Mouse (Mus musculus): ENCODE data around the gene Nrip1. TPM values are rescaled to one million over a fixed set of nuclear protein-coding genes. Genes with fewer than 3 reads are reported as not detected.

Nrip1 gene
- polyA plus RNA-seq, 1 experiment, result not detected

DNA sequence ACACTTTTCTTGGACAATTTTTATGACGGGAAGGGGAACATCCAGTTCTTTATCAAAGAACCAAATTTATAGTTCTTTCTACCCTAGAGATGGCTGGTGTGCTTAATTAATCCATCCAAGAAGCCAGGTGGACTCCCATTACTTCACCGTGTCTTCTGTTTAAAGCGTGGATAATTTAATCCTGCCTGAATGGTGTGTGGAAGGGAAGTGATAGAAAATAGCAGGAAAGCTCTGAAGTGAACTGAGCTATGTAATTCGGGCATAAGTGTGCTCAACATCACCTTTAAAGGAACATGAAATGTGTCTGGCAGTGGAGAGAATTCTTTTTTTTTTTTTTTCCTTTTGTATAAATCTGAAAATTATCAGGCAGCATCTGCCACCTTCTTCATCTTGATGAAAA is 12.4 kb upstream of the Nrip1 start:
- Histone ChIP-seq H3K4me3 (ENCODE audit: insufficient read depth, low read depth, low read length) (no peak overlapping the region), H3K27ac (ENCODE audit: insufficient read depth, low read depth, low read length) (no peak overlapping the region), H3K4me1 (ENCODE audit: control insufficient read depth, insufficient read depth, low read length) (no peaks in the 10 kb centered on the region)
- TF ChIP-seq POLR2A (IDR thresholded peaks at IDR 0.05; ENCODE audit: insufficient read depth, low read depth, low read length), result no peak
- 75% methylated on average over 4 of the region's 4 CpGs for WGBS

DNA sequence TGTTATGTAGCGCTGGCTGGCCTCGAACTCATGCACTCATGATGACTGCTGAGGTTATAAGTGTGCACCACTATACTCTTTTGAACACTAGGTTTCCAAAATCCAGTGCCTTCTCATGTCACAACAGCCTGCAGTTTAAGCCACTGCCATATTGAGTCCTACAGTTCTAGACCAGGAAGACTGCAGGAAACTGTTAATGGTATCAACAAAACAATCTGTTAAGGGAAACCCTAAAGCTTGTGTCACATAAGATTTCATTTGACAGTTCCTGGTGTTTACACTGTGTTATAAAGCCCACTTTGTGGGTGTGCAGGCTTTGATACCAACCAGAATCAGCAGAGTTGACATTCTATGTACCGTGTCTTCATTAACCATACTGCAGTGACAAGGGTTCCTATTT is 3.6 kb upstream of the Nrip1 start:
- H3K4me1 ChIP-seq (ENCODE audit: control insufficient read depth, insufficient read depth, low read length), result no peaks in the 10 kb centered on the region
- WGBS, result 96% methylated on average over 3 of the region's 3 CpGs
- TF ChIP-seq CTCF (IDR thresholded peaks at IDR 0.05; ENCODE audit: insufficient read depth, low read depth, low read length) (no peak), POLR2A (IDR thresholded peaks at IDR 0.05; ENCODE audit: insufficient read depth, low read depth, low read length) (no peak)
- H3K27ac ChIP-seq (ENCODE audit: insufficient read depth, low read depth, low read length), result no peak overlapping the region
- H3K4me3 ChIP-seq (ENCODE audit: insufficient read depth, low read depth, low read length), result no peak overlapping the region

DNA sequence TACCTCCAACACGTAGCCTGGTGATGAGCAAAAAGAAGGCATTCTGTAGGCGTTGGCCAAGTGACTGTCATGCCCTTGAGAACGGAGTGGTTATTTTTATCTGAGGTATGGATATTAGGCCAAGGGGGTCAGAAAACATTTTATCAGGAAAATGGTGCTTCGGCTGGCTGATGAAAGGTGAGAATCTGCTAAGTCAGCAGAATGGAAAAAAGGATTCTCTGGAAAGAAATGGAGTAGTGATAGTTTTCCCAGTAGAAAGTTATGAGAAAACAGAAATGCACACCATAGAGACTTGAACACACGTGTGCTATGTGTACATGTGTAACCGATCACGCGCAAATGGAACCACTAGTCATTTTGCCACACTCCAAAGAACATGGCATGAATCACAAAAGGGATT is 3.0 kb upstream of the Nrip1 start:
- no peak overlapping the region for H3K27ac ChIP-seq (ENCODE audit: insufficient read depth, low read depth, low read length)
- H3K4me3 ChIP-seq (ENCODE audit: insufficient read depth, low read depth, low read length), result no peak overlapping the region
- WGBS, result 97% methylated on average over 8 of the region's 8 CpGs
- TF ChIP-seq CTCF (IDR thresholded peaks at IDR 0.05; ENCODE audit: insufficient read depth, low read depth, low read length) (no peak), POLR2A (IDR thresholded peaks at IDR 0.05; ENCODE audit: insufficient read depth, low read depth, low read length) (no peak)
- H3K4me1 ChIP-seq (ENCODE audit: control insufficient read depth, insufficient read depth, low read length), result no peaks in the 10 kb centered on the region

DNA sequence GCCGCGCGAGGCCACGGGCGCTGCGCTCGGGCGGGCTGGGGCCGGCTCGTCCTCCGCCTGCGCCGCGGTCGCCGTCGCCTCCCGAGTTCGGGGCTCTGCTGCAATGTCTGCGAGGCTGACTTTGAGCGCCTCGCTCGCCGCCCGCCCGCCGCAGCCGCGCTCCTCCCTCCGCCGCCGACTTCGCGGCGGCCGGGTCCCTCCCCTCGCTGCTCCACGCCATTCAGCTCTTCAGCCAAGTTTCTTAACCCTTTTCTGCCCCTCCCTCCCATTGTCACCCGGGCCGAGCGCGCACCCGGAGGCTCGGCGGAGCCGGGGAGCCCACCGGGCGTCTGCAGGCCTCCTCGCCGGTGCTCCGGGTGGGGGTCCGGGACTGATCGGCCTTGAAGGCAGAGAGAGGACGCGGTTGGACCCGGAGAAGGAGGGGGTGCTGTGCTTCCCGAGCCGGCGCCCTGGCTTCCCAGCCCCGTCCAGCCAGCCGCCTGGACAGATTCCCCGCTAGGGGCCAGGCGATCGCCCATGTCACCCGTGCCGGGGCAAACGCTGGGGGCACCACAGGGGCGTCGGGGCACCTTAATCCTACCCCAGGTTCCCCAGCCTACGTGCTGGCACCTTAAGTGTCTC is 576 bp downstream of the Nrip1 start:
- peak overlapping the region; percentile 93 for H3K4me3 ChIP-seq (ENCODE audit: insufficient read depth, low read depth, low read length)
- H3K27ac ChIP-seq (ENCODE audit: insufficient read depth, low read depth, low read length), result peak overlapping the region; percentile 80
- H3K4me1 ChIP-seq (ENCODE audit: control insufficient read depth, insufficient read depth, low read length), result 0 out of 2 replicates have a peak, but pooled peaks cover 2% of the 10 kb centered on the region
- TF ChIP-seq POLR2A (IDR thresholded peaks at IDR 0.05; ENCODE audit: insufficient read depth, low read depth, low read length) (peak; percentile 70), CTCF (IDR thresholded peaks at IDR 0.05; ENCODE audit: insufficient read depth, low read depth, low read length) (peak; percentile 48; the same call in 1 of the 2 replicates)
- WGBS, result under 1% methylated on average over 68 of the region's 70 CpGs

DNA sequence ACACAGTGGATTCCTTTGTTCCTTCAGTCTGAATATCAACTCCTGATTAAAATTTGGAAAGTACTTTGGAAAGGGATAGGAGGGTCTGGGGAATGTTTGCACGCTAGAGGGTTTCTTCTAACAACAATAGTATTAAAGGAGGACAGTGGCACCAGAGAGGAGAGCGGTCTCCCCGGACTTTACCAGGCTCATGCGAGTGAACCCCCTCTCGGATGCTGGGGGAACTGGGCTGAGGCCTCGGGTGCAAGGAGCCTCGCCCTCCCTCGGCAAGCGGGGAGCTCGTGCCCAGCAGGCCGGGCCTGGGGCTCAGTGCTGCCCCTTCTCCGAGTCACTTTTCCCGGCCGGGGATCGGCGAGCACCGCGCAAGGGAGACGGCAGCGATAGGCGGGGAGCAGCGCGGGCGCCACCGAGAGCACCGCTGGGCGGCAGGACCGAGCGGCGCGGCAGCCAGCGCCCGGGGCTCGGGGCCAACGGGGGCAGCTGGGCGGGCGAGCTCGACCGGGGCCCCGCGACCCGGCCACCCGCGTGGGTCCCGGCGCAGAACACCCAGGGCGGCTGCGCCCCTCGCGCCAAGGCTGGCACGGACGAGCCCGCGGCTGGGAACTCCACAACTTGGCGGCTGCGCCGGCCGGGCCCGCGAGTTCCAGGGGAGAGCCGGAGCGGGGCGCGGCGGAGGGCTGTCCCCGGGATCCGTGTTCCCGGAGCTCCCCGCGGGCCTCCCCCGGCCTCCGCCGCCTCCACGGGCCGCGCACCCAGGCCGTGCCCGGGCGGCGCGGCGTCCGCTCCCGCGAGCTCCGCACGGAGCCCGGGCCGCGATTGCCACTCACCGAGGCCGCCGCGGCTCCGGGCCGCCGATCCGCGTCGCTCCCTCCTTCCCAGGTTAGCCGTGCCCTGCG is 1.3 kb downstream of the Nrip1 start:
- TF ChIP-seq CTCF (IDR thresholded peaks at IDR 0.05; ENCODE audit: insufficient read depth, low read depth, low read length), result peak; percentile 35; the same call in 1 of the 2 replicates
- TF ChIP-seq POLR2A (IDR thresholded peaks at IDR 0.05; ENCODE audit: insufficient read depth, low read depth, low read length), result no peak
- peak overlapping the region; percentile 80 for H3K27ac ChIP-seq (ENCODE audit: insufficient read depth, low read depth, low read length)
- H3K4me1 ChIP-seq (ENCODE audit: control insufficient read depth, insufficient read depth, low read length), result peaks cover 7% of the 10 kb centered on the region; the same call in 1 of the 2 replicates
- WGBS, result 1% methylated on average over 100 of the region's 102 CpGs
- H3K4me3 ChIP-seq (ENCODE audit: insufficient read depth, low read depth, low read length), result peak overlapping the region; percentile 93

DNA sequence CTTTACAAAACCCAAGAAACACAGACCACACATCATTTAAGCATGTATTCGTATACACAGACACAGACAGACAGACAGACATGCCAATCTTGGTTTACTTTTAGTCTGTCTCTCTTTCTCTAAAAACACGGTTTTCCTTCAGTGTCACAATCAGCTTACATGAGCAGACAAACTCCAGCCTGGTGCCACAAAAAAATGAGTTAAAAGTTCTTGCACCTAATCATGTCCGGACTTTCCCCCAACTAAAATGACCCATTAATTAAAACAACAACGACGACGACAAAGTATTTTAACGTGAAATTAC is 2.1 kb downstream of the Nrip1 start:
- Histone ChIP-seq H3K27ac (ENCODE audit: insufficient read depth, low read depth, low read length) (no peak overlapping the region), H3K4me3 (ENCODE audit: insufficient read depth, low read depth, low read length) (no peak overlapping the region), H3K4me1 (ENCODE audit: control insufficient read depth, insufficient read depth, low read length) (peaks cover 11% of the 10 kb centered on the region; the same call in 1 of the 2 replicates)
- 3% methylated on average over 7 of the region's 7 CpGs for WGBS
- TF ChIP-seq CTCF (IDR thresholded peaks at IDR 0.05; ENCODE audit: insufficient read depth, low read depth, low read length), result no peak
- no peak for TF ChIP-seq POLR2A (IDR thresholded peaks at IDR 0.05; ENCODE audit: insufficient read depth, low read depth, low read length)

DNA sequence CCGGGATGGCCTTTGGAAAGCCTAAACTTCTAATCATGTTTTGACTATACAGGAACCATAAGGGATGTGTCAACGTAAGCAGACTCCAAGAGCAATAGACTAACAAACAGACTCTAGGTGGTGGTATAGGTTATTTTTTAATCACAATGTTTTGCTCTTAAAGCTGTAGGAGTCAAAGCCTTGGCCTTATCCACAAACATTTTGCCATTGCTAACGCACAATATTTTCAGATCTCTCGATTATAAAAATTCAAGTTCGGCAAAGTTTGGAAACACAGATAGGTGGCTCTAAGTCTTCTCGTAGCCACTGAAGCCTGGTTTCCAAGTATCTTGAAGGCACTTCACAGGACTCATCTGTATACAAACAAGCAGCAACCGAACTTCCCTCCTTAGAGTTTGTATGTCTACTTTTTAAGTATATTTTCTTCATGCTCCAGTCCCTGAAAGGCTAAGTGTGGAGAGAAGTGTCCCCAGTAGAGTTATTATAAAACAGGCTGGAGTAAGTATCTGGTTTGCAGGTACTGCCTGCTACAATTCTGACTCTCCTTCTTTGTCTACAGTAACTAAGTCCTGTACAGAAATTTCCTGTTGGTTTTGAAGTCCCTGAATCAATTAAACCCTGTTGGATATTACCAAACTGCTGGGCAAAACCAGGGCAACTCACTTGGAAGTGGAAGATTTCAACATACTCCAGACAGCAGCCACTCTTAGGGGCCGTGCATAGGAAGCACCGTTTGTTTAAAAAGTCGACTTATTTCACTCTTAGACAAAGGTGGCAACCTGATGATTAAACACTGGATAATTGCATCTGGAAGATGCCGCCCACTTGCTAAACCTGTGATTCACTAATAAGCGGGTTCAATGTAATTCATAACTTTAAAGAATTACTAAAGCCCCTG is 2.7 kb downstream of the Nrip1 start:
- Histone ChIP-seq H3K4me1 (ENCODE audit: control insufficient read depth, insufficient read depth, low read length) (peaks cover 11% of the 10 kb centered on the region; the same call in 1 of the 2 replicates), H3K27ac (ENCODE audit: insufficient read depth, low read depth, low read length) (no peak overlapping the region), H3K4me3 (ENCODE audit: insufficient read depth, low read depth, low read length) (no peak overlapping the region)
- TF ChIP-seq CTCF (IDR thresholded peaks at IDR 0.05; ENCODE audit: insufficient read depth, low read depth, low read length), result no peak
- TF ChIP-seq POLR2A (IDR thresholded peaks at IDR 0.05; ENCODE audit: insufficient read depth, low read depth, low read length), result no peak
- WGBS, result 28% methylated on average over 12 of the region's 12 CpGs

DNA sequence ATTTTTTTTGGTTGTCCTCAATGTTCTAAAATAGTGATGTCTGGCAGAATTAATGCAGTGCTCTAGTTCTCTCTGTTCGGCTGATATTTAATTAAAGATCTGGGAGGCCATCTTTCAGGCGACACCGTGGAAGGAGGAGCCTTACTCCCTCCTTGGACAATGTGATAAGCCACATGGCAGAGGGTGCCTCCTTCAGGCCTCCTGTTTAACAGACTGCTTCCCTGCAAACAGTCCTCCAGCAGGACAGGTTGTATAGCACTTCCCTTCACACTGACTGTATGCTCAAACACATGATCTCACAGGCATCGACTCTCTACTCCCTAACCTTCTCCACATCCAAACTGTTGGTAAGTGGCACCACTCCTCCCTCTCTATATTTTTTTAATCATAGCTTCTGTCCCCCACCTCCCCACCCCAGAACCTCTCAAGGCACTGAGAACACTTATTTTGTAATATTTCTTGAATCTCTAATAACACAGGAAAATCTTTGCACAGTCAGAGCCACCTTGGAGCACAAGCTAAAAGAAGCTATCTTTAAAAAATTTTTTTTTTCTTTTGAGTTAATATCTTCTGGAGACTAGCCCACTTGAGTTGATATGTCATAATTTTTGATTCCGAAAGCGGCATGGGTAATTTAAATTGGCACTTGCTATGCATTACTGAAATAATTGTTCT is 3.4 kb downstream of the Nrip1 start:
- Histone ChIP-seq H3K27ac (ENCODE audit: insufficient read depth, low read depth, low read length) (no peak overlapping the region), H3K4me3 (ENCODE audit: insufficient read depth, low read depth, low read length) (no peak overlapping the region), H3K4me1 (ENCODE audit: control insufficient read depth, insufficient read depth, low read length) (peaks cover 13% of the 10 kb centered on the region; the same call in 1 of the 2 replicates)
- WGBS, result 36% methylated on average over 6 of the region's 6 CpGs
- TF ChIP-seq POLR2A (IDR thresholded peaks at IDR 0.05; ENCODE audit: insufficient read depth, low read depth, low read length), result no peak
- no peak for TF ChIP-seq CTCF (IDR thresholded peaks at IDR 0.05; ENCODE audit: insufficient read depth, low read depth, low read length)
